Mouse (Mus musculus) thymus, postnatal 4 days (tissue): ENCODE results near the gene Polr2j.

Source experiments
- DNase-seq: peaks from one replicate; pipeline ENCODE4 v3.0.0; 2021

The Polr2j gene

GRCm38 (mm10) chr5:136169626-136170511 is 53.4 kb downstream of the Polr2j start:
- DNase-seq, result peak; percentile 74

GRCm38 (mm10) chr5:136170512-136171362 is 54.3 kb downstream of the Polr2j start, which contains the start of gene Orai2:
Orai2 (minus strand) TSS chr5:136170713.
- peak; percentile 95 for DNase-seq

- DNase-seq, result peak; percentile 59
Measured at GRCm38 (mm10) chr5:136171363-136172341, 55.2 kb downstream of the Polr2j start.
